Mouse (Mus musculus) splenic B cell, adult 2 months (primary cell): ENCODE data around the gene Lmna.
A peak's percentile ranks its signal among the peaks of the same experiment; 100 is the strongest.

Experiments
- DNase-seq: peaks from one replicate; pipeline ENCODE4 v3.0.0-alpha.2; 2011; ENCODE audit warnings: low read depth, low spot score
- H3K27me3 ChIP-seq: 2 replicates; pipeline ENCODE4 v1.6.1; 2012; ENCODE audit warnings: mild to moderate bottlenecking, low read length, moderate library complexity, mixed read lengths; ENCODE audit not compliant: control insufficient read depth, poor library complexity, insufficient read depth, severe bottlenecking
- H3K36me3 ChIP-seq: 2 replicates; pipeline ENCODE4 v1.6.1; 2012; ENCODE audit warnings: mild to moderate bottlenecking, low read length, moderate library complexity, mixed read lengths; ENCODE audit not compliant: control insufficient read depth, poor library complexity, insufficient read depth, severe bottlenecking

Lmna gene

DNA sequence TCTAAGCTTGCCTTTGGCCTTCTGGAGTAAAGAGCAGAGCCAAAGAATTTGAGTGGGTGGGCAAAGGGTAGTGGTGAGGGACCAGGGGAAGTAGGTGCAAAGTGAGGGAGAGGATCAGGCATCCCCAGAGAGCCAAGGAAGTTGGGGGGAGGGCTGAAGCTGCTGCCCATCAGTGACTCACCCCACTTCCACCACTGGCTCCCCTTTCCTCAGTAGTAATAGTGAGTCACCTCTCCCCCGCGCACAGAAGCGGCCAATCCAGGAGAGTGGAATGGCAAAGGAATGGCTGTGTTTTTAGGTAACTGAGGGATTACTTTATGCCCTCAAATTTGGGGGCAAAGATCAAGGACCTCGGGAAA is 6.3 kb downstream of the Lmna start:
- DNase-seq: no peak
- H3K27me3 ChIP-seq: no peaks in the 10 kb centered on the region
- H3K36me3 ChIP-seq: no peaks in the 10 kb centered on the region

GRCm38 (mm10) chr3:88502641-88503504 is 6.9 kb downstream of the Lmna start:
- H3K36me3 ChIP-seq: no peaks in the 10 kb centered on the region
- no peaks in the 10 kb centered on the region for H3K27me3 ChIP-seq
- DNase-seq: peak; percentile 64

DNA sequence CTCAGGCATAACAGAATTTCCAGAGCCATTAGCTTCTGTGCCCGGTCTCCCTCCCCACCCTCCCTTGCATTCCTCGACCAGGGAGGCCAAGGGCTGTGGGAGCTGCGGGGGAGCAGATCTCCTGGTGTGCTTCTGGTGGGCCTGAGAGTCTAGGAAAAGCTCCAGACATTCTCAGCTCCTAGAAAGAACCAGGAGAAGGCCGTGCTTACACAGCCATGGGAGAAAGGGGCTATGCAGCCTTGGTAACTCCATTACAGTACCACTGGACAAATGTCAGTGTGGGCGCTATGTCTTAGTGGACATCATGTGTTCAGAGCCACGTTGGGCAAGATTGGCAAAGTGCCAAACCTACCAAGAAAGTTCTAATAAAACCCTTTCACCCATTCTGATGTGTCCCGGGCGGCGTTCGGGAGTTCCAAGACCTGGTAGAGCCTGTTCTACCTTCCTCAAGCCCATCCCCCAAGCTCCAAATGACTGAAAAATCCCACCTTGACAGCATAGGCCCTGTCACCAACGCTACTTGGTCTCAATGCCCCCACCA is 7.7 kb downstream of the Lmna start:
- no peaks in the 10 kb centered on the region for H3K36me3 ChIP-seq
- no peaks in the 10 kb centered on the region for H3K27me3 ChIP-seq
- DNase-seq: no peak

GRCm38 (mm10) chr3:88501366-88502030 is 8.3 kb downstream of the Lmna start:
- H3K36me3 ChIP-seq: no peaks in the 10 kb centered on the region
- H3K27me3 ChIP-seq: no peaks in the 10 kb centered on the region
- DNase-seq: no peak

DNA sequence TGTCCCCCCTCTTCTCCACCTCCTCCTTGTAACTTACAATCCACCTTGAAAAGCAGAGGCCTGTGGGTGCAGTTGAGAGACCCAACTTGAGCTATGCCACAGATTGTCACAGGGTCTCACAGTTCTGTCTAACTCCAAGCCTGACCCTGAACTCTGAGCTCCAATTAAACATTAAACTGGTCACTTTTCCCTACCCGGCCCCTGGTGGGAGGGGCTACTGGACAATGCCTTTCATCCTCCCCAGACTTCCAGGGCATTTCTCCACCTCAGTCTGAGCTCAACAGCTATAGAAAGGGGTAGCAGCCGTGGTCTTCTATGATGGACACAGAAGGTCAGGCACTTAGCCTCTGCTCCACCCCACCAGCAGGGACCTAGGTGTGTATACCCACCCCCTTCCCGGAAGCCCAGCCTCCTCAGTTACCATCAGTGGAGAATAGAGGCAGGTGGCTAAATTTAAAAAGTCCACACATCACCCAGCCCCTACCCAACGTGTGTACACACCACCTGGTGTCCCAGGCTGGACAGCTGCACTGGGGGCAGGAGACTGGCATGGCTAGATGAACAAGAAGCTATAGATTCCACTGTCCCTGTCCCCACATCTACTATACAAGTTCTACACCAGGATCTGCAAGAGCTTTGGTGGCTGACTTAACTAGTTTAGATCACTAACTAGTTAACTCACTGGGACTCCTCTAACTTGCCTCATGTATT is 8.9 kb downstream of the Lmna start:
- DNase-seq: no peak
- H3K36me3 ChIP-seq: no peaks in the 10 kb centered on the region

DNA sequence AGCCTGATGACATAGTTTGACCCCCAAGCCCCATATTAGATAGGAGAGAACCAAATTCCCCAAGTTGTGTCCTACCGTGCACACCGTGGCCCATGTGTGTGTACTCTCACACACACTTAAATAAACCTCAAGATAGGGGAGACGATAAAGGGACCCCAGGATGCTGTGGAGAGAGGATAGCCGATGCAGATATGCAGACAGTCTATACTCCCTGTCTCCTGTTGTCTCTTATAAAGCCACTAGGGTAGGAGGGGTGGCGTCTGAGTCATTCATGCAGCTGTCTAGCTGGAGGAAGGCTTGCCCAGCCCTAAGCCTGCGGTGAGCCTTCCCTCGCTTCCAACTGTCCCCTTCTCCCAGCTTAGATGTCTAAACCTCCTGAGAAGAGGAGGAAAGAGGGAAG is 9.7 kb downstream of the Lmna start:
- DNase-seq: no peak
- no peaks in the 10 kb centered on the region for H3K27me3 ChIP-seq

More for the DNA sequence above, 8.9 kb downstream of the Lmna start:
- no peaks in the 10 kb centered on the region for H3K27me3 ChIP-seq

GRCm38 (mm10) chr3:88499580-88499979 is 10.2 kb downstream of the Lmna start:
- Histone ChIP-seq H3K36me3 (no peaks in the 10 kb centered on the region), H3K27me3 (no peaks in the 10 kb centered on the region)
- DNase-seq: no peak

More for the DNA sequence above, 9.7 kb downstream of the Lmna start:
- H3K36me3 ChIP-seq: no peaks in the 10 kb centered on the region

DNA sequence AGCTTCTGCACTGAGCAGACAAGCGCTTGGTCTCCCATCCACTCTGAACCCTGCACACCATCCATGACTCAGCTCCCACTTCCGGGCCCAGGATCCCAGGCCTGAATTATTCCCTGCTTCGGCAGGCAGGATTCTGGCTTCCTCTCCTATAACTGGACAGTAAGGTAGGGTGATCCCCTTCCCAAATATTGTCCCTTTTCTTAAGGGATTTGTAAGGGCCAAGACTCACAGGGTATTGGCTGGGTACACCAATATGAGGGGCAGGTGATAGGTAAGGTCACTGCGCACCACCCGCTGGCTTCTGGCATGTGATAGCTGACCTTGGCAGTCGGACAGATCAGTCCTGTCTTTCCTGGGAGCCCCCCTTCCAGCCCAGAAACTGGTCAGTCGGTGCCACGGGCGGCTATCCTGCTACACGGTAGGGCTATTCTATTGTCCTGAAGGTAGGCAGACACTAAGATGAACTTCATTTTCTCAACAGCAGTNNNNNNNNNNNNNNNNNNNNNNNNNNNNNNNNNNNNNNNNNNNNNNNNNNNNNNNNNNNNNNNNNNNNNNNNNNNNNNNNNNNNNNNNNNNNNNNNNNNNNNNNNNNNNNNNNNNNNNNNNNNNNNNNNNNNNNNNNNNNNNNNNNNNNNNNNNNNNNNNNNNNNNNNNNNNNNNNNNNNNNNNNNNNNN is 13.9 kb downstream of the Lmna start:
- no peak for DNase-seq
- no peaks in the 10 kb centered on the region for H3K27me3 ChIP-seq
- no peaks in the 10 kb centered on the region for H3K36me3 ChIP-seq

DNA sequence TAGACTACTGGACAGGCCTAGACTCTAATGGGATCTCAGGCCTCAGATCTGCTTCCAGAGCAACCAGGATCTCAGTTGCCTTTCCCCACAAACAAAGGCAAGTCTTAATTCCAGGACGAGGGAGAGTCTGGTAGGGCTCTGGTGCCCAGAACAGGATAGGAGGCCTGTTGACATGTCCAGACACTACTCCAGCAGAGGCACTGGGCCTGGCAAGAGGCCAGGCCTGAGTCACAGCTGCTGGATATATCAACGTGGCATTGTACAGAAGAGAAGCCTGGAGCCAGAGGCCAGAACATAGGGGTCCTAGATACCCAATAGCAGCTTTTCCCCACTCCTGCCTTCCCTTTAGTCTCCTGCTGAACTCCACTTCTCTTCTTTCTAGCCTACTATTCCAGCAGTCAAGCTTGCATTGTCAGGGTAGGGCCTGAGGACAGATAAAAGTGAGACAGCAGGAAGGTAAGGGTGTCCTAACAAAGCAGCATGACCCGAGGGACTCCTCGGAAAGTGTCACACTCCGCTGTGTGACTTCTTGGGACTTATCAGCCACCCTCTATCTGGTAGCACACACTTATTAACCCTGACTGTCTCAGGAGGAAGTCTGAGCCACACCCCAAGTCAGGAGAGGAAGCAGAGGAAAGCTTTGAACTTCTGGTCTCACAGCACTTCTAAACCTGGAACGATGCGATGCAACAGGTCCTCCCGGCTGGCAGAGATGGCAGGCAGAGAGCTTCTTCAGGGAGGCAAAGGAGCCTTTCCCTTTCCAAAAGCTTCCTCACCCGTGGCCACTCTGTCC is 14.7 kb downstream of the Lmna start:
- no peaks in the 10 kb centered on the region for H3K27me3 ChIP-seq
- DNase-seq: no peak
- no peaks in the 10 kb centered on the region for H3K36me3 ChIP-seq

DNA sequence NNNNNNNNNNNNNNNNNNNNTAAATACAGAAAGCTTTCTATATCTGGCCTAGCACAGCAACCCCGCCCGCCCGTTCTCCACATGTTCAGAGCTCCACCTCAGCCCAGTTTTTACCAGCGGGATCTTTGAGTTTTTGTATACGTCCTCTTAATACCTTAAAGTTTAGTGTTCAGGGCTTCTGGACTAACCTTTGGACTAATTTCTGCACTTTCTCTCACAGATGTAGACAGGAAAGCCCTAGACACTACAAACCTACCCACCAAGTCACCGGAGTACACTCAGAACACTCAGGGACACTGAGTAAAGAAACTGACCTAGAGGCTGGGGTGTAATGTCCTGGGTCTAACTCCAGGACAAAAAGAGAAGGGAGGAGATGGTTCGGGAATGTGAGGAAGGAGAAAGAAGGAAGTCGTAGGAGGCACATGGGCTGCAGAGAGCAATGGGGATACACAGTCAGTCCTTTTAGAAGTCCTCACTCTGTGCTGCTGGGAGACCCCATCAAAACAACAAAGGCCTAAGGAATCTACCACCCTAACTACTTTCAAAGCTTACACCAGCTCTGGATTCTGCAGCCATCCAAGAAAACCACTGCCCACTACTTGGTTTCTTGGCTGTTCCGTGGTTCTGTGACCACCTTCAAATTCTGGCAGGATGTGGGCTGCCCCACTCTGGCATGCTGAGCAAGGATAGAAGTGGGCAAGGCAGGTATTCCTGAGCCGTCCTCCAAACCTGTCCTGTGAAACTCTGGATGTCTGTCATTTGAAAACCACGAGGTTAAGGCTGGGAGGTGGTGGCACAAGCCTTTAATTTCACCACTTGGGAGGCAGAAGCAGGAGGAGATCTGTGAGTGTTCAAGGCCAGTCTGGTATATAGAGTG is 15.8 kb downstream of the Lmna start:
- no peaks in the 10 kb centered on the region for H3K27me3 ChIP-seq
- no peaks in the 10 kb centered on the region for H3K36me3 ChIP-seq
- no peak for DNase-seq

DNA sequence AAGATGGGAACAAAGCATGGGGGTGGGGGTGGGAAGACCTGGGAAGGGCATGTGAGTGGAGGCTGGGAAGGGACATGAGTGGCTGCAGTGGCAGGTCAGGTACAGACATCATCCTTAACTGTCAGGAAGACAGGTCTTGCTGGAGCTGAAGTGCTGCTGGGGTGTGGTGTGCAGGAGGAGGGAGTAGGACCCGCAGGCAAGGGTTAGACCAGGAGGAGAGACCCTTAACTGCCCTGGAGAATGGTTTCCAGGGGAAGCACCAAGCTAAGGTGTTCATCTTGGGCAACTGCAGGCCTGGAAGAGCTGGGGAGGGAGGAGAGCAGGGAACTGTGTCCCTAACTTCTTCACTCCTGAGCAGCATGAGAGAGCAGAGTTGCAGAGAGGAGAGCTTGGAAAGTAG is 22.4 kb downstream of the Lmna start:
- DNase-seq: no peak
- H3K36me3 ChIP-seq: no peaks in the 10 kb centered on the region
- no peaks in the 10 kb centered on the region for H3K27me3 ChIP-seq

- no peaks in the 10 kb centered on the region for H3K27me3 ChIP-seq
- no peaks in the 10 kb centered on the region for H3K36me3 ChIP-seq
- no peak for DNase-seq
These were observed 22.9 kb downstream of the Lmna start for GRCm38 (mm10) chr3:88486887-88487286.

DNA sequence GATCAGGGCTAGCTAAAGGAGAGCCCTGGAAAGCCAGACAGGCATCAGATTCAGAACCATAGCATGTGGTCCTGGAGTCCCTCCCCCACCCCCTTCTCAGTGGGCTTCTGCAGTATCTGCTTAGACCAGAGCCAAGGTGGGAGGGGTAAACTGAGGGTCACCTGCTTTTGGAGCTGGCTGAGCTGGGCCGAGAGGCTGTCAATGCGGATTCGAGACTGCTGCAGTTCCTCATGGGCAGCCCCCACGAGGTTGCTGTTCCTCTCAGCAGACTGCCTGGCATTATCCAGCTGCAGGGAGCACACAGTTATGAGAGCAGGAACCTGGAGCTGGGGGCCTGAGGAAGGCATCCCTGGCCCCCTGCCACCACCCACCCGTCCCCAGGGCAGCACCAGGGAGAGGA is 23.7 kb downstream of the Lmna start:
- H3K36me3 ChIP-seq: no peaks in the 10 kb centered on the region
- DNase-seq: no peak
- H3K27me3 ChIP-seq: no peaks in the 10 kb centered on the region
